Mouse (Mus musculus) MEL (cell line): ENCODE data around the gene Eif4h.

ENCODE experiments used
- HCFC1 ChIP-seq: IDR thresholded peaks from 2 replicates; pipeline ENCODE4 v1.6.1; 2012; ENCODE audit warnings: low read depth, mild to moderate bottlenecking, inconsistent platforms, low read length, improper control_type of control experiment, moderate library complexity
- POLR2A ChIP-seq, 2 experiments: IDR thresholded peaks; 2 replicates each; pipeline ENCODE4 v1.6.1; 2011 to 2012; ENCODE audit warnings: low read length in 2 of 2, mild to moderate bottlenecking in 2 of 2, control low read depth in 1 of 2, improper control_type of control experiment in 1 of 2, low read depth in 1 of 2, moderate library complexity in 1 of 2; ENCODE audit not compliant: control insufficient read depth in 1 of 2, insufficient read depth in 1 of 2, poor library complexity in 1 of 2
- TCF12 ChIP-seq: IDR thresholded peaks from 2 replicates; pipeline ENCODE4 v1.6.1; 2014; ENCODE audit warnings: low read depth, mild to moderate bottlenecking, inconsistent platforms, low read length, improper control_type of control experiment, moderate library complexity

- no peak for TF ChIP-seq POLR2A (IDR thresholded peaks at IDR 0.05; ENCODE audit: control insufficient read depth in 1 of 2, insufficient read depth in 1 of 2, low read depth in 1 of 2, low read length in 2 of 2, poor library complexity in 1 of 2)
- TF ChIP-seq HCFC1, result no peak
- TF ChIP-seq TCF12, result no peak
Observed at GRCm38 (mm10) chr5:134611810-134612521, 27.3 kb downstream of the Eif4h start.
